Comparison of ENCODE assay signal across 9 mouse cellular contexts in the genomic region with DNA sequence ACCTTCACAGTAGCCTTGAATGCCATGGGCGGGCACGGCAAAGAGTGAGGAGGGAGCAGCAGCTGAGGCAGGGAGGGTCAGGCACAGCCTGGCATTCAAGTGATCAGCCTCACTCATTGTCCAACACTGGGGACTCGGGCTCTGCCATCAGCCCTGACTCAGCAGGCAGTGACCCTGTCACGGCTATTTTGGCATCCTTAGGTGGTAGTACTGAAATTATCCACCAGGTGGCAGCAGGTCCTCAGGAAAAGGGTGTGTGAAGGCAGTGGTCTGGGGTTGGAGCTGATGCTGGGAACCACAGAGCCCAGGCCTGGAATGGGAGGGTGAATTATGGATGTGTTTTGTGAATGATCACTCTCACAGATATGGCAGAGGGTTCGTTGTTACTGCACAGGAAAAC. TPM values are rescaled to one million over a fixed set of nuclear protein-coding genes. Genes with fewer than 3 reads are reported as not detected.
DNase-seq lines count a peak whose midpoint lies in the region; ATAC-seq lines count a peak whose summit lies in the region.
"Had no signal": no experiment of that assay in that cellular context is flagged by ENCODE, and none has a peak within 500 bp of the region (broad histone marks: within the 10 kb centered on the region; RNA-seq: fewer than 3 reads in every experiment).

No protein-coding gene starts in this region.

- no peaks in the 10 kb centered on the region for H3K27me3 ChIP-seq in hindbrain, embryonic 15.5 days

- WGBS in hindbrain, embryonic 15.5 days = 5% methylated on average over 5 of the region's 5 CpGs

- H3K4me1 ChIP-seq in hindbrain, embryonic 15.5 days (replicated peaks) = peaks cover 14% of the 10 kb centered on the region

- no peak overlapping the region for H3K9ac ChIP-seq in hindbrain, embryonic 15.5 days

- H3K4me2 ChIP-seq in hindbrain, embryonic 15.5 days = peak overlapping the region; percentile 31; the same call in 1 of the 2 replicates

- no peak overlapping the region for H3K27ac ChIP-seq in hindbrain, embryonic 15.5 days (replicated peaks)

- peak; percentile 56 for DNase-seq in MEL-GATA-1-ER (ENCODE audit: extremely low read depth, low read depth)
- DNase-seq in cerebellum, adult 8-10 months = peak; percentile 88
- DNase-seq in frontal cortex, adult 2 months (ENCODE audit: extremely low spot score in 1 of 2, low spot score in 1 of 2) = peak; percentile 81 to 96
- peak; percentile 79 to 85 for DNase-seq in layer of hippocampus, postnatal 36 days
- DNase-seq in lung, postnatal 25 days (ENCODE audit: low spot score) = peak; percentile 86
- peak; percentile 94 for DNase-seq in retina, postnatal 1 day
- peak; percentile 85 for DNase-seq in thymus, postnatal 4 days

- H3K4me3 ChIP-seq in hindbrain, embryonic 15.5 days = no peak overlapping the region
- H3K4me3 ChIP-seq: myocyte had no signal

- peak; percentile 37; the same call in 1 of the 2 replicates for ATAC-seq in hindbrain, embryonic 15.5 days (ENCODE audit: low FRiP score, low read depth)

- H3K9me3 ChIP-seq in hindbrain, embryonic 15.5 days = no peaks in the 10 kb centered on the region

- H3K36me3 ChIP-seq in hindbrain, embryonic 15.5 days = no peaks in the 10 kb centered on the region

RNA-seq across cellular contexts. Expression of a gene that starts 4.3 kb away (rescaled TPM):
- polyA plus RNA-seq in frontal cortex, adult 2 months (2012; rRNA removed) = 87.7 and 98.4 TPM in 2 replicates
- 88.6 and 93.2 TPM in 2 replicates for polyA plus RNA-seq in hindbrain, embryonic 15.5 days (2015; fragmentation: Nextera tagmentation; extraction: Ambion mirVana)
- total RNA-seq in layer of hippocampus, postnatal 36 days (2021) = 10 to 100 TPM; 43.9 to 48.3 TPM

RNA-seq across cellular contexts. Expression of a gene that starts 4.5 kb away (rescaled TPM):
- 1.3 and 1.4 TPM in 2 replicates for polyA plus RNA-seq in frontal cortex, adult 2 months (2012; rRNA removed)
- polyA plus RNA-seq in hindbrain, embryonic 15.5 days (2015; fragmentation: Nextera tagmentation; extraction: Ambion mirVana) = 1.0 and 1.4 TPM in 2 replicates
- under 1 TPM; 0.50 to 0.99 TPM for total RNA-seq in layer of hippocampus, postnatal 36 days (2021)

RNA-seq across cellular contexts. Expression of a gene that starts 29.9 kb away (rescaled TPM):
- 0.06 TPM in 1 of 2 replicates, not detected in the other for polyA plus RNA-seq in frontal cortex, adult 2 months (2012; rRNA removed)
- polyA plus RNA-seq in hindbrain, embryonic 15.5 days (2015; fragmentation: Nextera tagmentation; extraction: Ambion mirVana) = 1.00 and 1.2 TPM in 2 replicates
- total RNA-seq in layer of hippocampus, postnatal 36 days (2021) = under 1 TPM in 1 of 2 experiments, not detected in 1; 0.30 TPM

RNA-seq across cellular contexts. Expression of a gene that starts 59.6 kb away (rescaled TPM):
- polyA plus RNA-seq in frontal cortex, adult 2 months (2012; rRNA removed) = 55.2 and 61.4 TPM in 2 replicates
- 8.2 and 8.9 TPM in 2 replicates for polyA plus RNA-seq in hindbrain, embryonic 15.5 days (2015; fragmentation: Nextera tagmentation; extraction: Ambion mirVana)
- 10 to 100 TPM; 28.9 to 31.6 TPM for total RNA-seq in layer of hippocampus, postnatal 36 days (2021)
- polyA plus RNA-seq: myocyte had no signal
